Mouse (Mus musculus): ENCODE results near the gene Olfr1097. TPM values are rescaled to one million over a fixed set of nuclear protein-coding genes. Genes with fewer than 3 reads are reported as not detected.

Olfr1097 gene
- total RNA-seq (2023) = not detected

GRCm38 (mm10) chr2:86892116-86892515 lies at the start of gene Olfr1097:
Gene Olfr1097, minus strand, starts transcription at chr2:86892216.

GRCm38 (mm10) chr2:86924445-86924844 lies 32.4 kb upstream of the Olfr1097 start, which contains the start of gene Olfr1098:
Gene Olfr1098, minus strand, starts transcription at chr2:86924545.

GRCm38 (mm10) chr2:86874702-86875101 lies 17.3 kb downstream of the Olfr1097 start, which contains the start of gene Gm13723:
Gene Gm13723, minus strand, starts transcription at chr2:86874802.

GRCm38 (mm10) chr2:86851596-86851995 lies 40.4 kb downstream of the Olfr1097 start, which contains the start of gene Olfr1095:
Gene Olfr1095, minus strand, starts transcription at chr2:86851696.

Other genes with a start within 250 kb of the Olfr1097 start
- not detected for gene Olfr1085, start 230.2 kb downstream of the Olfr1097 start, total RNA-seq (2023)
- not detected for gene Olfr1086, start 212.1 kb downstream of the Olfr1097 start, total RNA-seq (2023)
- gene Olfr1087, start 193.8 kb downstream of the Olfr1097 start, total RNA-seq (2023) = not detected
- gene Olfr1089, start 158.5 kb downstream of the Olfr1097 start, total RNA-seq (2023) = not detected
- gene Olfr1090, start 133.2 kb downstream of the Olfr1097 start, total RNA-seq (2023) = not detected
- gene Olfr1093, start 109.7 kb downstream of the Olfr1097 start, total RNA-seq (2023) = not detected
- not detected for gene Olfr141, start 82.2 kb downstream of the Olfr1097 start, total RNA-seq (2023)
- not detected for gene Olfr1094, start 67.6 kb downstream of the Olfr1097 start, total RNA-seq (2023)
- gene Olfr1095, start 40.5 kb downstream of the Olfr1097 start, total RNA-seq (2023) = not detected
- not detected for gene Gm13723, start 17.4 kb downstream of the Olfr1097 start, total RNA-seq (2023)
- gene Olfr1098, start 32.3 kb upstream of the Olfr1097 start, total RNA-seq (2023) = not detected
- not detected for gene Olfr1099, start 68.5 kb upstream of the Olfr1097 start, total RNA-seq (2023)
- gene Olfr1100, start 87.7 kb upstream of the Olfr1097 start, total RNA-seq (2023) = not detected
- gene Olfr1101, start 99.0 kb upstream of the Olfr1097 start, total RNA-seq (2023) = not detected
- gene Olfr1102, start 106.2 kb upstream of the Olfr1097 start, total RNA-seq (2023) = not detected
- gene Olfr1104, start 134.9 kb upstream of the Olfr1097 start, total RNA-seq (2023) = not detected
- gene Olfr1105, start 144.3 kb upstream of the Olfr1097 start, total RNA-seq (2023) = not detected
- gene Olfr1106, start 160.1 kb upstream of the Olfr1097 start, total RNA-seq (2023) = not detected
- not detected for gene Olfr1107, start 183.6 kb upstream of the Olfr1097 start, total RNA-seq (2023)
- gene Olfr1109, start 203.8 kb upstream of the Olfr1097 start, total RNA-seq (2023) = not detected
- gene Olfr259, start 222.4 kb upstream of the Olfr1097 start, total RNA-seq (2023) = not detected
- not detected for gene Olfr1110, start 248.1 kb upstream of the Olfr1097 start, total RNA-seq (2023)

Data from CD8-positive naive resting alpha-beta T cell, adult 57 days (primary cell).